Comparison of ENCODE assay signal across 17 mouse cellular contexts in the genomic region with DNA sequence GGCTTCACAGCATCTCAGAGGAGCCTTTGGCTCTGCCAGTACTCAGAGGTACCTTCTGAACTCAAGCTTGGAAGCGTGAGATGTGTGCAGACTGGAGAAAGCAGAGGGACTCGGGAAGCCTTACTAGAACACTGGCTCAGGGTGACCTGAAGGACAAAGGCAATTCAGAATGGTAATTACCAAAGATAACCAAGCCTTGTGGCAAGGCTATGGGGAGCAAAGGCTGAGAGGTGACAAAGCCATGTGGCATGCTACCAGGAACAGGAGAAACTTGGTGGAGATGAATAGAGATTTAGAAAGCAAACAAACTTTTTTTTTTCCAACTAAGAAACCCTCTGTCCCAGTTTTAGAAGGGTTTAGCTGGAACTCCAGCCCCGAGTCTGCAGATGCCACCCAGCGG. TPM values are rescaled to one million over a fixed set of nuclear protein-coding genes. Genes with fewer than 3 reads are reported as not detected.
DNase-seq lines count a peak whose midpoint lies in the region; ATAC-seq lines count a peak whose summit lies in the region.
"Had no signal": no experiment of that assay in that cellular context is flagged by ENCODE, and none has a peak within 500 bp of the region (broad histone marks: within the 10 kb centered on the region; RNA-seq: fewer than 3 reads in every experiment).

No protein-coding gene starts in this region.

- intact Hi-C loops in heart, postnatal 10 days (cut with DNase I): loop anchor here (2.0 kb wide), 1 partner anchor 60 kb away; no protein-coding TSS in a partner anchor

- no peaks in the 10 kb centered on the region for H3K36me3 ChIP-seq in heart, embryonic 16.5 days (ENCODE audit: control insufficient read depth, insufficient read depth)
- H3K36me3 ChIP-seq in liver, embryonic 13.5 days: peaks cover 42% of the 10 kb centered on the region
- H3K36me3 ChIP-seq in hindbrain, embryonic 11.5 days (ENCODE audit: control insufficient read depth, insufficient read depth, low read length): no peaks in the 10 kb centered on the region
- H3K36me3 ChIP-seq: embryonic facial prominence, embryonic 12.5 days; forebrain, embryonic 15.5 days; hindbrain, embryonic 10.5 days; midbrain, embryonic 12.5 days had no signal

- H3K4me1 ChIP-seq in heart, embryonic 16.5 days (ENCODE audit: control insufficient read depth, insufficient read depth, low read length): peaks cover 51% of the 10 kb centered on the region
- H3K4me1 ChIP-seq in liver, embryonic 13.5 days (replicated peaks): peaks cover 97% of the 10 kb centered on the region
- no peaks in the 10 kb centered on the region for H3K4me1 ChIP-seq in hindbrain, embryonic 11.5 days (replicated peaks; ENCODE audit: control insufficient read depth, insufficient read depth, low read length)

- H3K9ac ChIP-seq in heart, embryonic 16.5 days (ENCODE audit: low read length): 0 out of 2 replicates have a peak overlapping the region, but pooled peaks have one; percentile 27
- peak overlapping the region; percentile 41 for H3K9ac ChIP-seq in liver, embryonic 13.5 days
- no peak overlapping the region for H3K9ac ChIP-seq in hindbrain, embryonic 11.5 days (ENCODE audit: low read depth, low read length)
- H3K9ac ChIP-seq: embryonic facial prominence, embryonic 12.5 days; forebrain, embryonic 15.5 days; midbrain, embryonic 12.5 days had no signal

- no peaks in the 10 kb centered on the region for H3K27me3 ChIP-seq in heart, embryonic 16.5 days (ENCODE audit: control insufficient read depth, insufficient read depth, low read length)
- no peaks in the 10 kb centered on the region for H3K27me3 ChIP-seq in liver, embryonic 13.5 days
- H3K27me3 ChIP-seq in hindbrain, embryonic 11.5 days (ENCODE audit: control insufficient read depth, insufficient read depth, low read length): no peaks in the 10 kb centered on the region
- H3K27me3 ChIP-seq: embryonic facial prominence, embryonic 12.5 days; forebrain, embryonic 15.5 days; midbrain, embryonic 12.5 days had no signal

- 70% methylated on average over 4 of the region's 4 CpGs for WGBS in heart, embryonic 16.5 days
- 78% methylated on average over 4 of the region's 4 CpGs for WGBS in liver, embryonic 13.5 days (ENCODE audit: insufficient replicate concordance)
- 86% methylated on average over 4 of the region's 4 CpGs for WGBS in hindbrain, embryonic 11.5 days

- no peak for ATAC-seq in heart, embryonic 16.5 days (replicated peaks; ENCODE audit: extremely low read depth, insufficient read depth, low FRiP score)
- no peak for ATAC-seq in liver, embryonic 13.5 days (ENCODE audit: low read depth)
- no peak for ATAC-seq in hindbrain, embryonic 11.5 days (ENCODE audit: low FRiP score)
- ATAC-seq: forebrain, embryonic 15.5 days had no signal

- H3K4me2 ChIP-seq in heart, embryonic 16.5 days (ENCODE audit: low read depth, low read length): no peak overlapping the region
- peak overlapping the region; percentile 45 for H3K4me2 ChIP-seq in liver, embryonic 13.5 days
- H3K4me2 ChIP-seq in hindbrain, embryonic 11.5 days (replicated peaks; ENCODE audit: low read depth, low read length): no peak overlapping the region
- H3K4me2 ChIP-seq: embryonic facial prominence, embryonic 12.5 days; forebrain, embryonic 15.5 days; midbrain, embryonic 12.5 days had no signal

- H3K9me3 ChIP-seq in heart, embryonic 16.5 days (replicated peaks; ENCODE audit: control insufficient read depth, low read length): no peaks in the 10 kb centered on the region
- no peaks in the 10 kb centered on the region for H3K9me3 ChIP-seq in liver, embryonic 13.5 days (replicated peaks)
- no peaks in the 10 kb centered on the region for H3K9me3 ChIP-seq in hindbrain, embryonic 11.5 days (ENCODE audit: control insufficient read depth, low read length)
- H3K9me3 ChIP-seq: embryonic facial prominence, embryonic 12.5 days; forebrain, embryonic 15.5 days; hindbrain, embryonic 10.5 days; midbrain, embryonic 12.5 days had no signal

- H3K4me3 ChIP-seq in heart, embryonic 16.5 days (ENCODE audit: low read length): no peak overlapping the region
- no peak overlapping the region for H3K4me3 ChIP-seq in liver, embryonic 13.5 days (replicated peaks)
- no peak overlapping the region for H3K4me3 ChIP-seq in hindbrain, embryonic 11.5 days (ENCODE audit: low read depth, low read length)
- H3K4me3 ChIP-seq: embryonic facial prominence, embryonic 12.5 days; forebrain, embryonic 15.5 days; hindbrain, embryonic 10.5 days; midbrain, embryonic 12.5 days had no signal

- 0 out of 2 replicates have a peak overlapping the region, but pooled peaks have one; percentile 4 for H3K27ac ChIP-seq in heart, embryonic 16.5 days (ENCODE audit: low read length)
- peak overlapping the region; percentile 83 for H3K27ac ChIP-seq in liver, embryonic 13.5 days
- H3K27ac ChIP-seq in hindbrain, embryonic 11.5 days (ENCODE audit: low read depth, low read length): no peak overlapping the region
- H3K27ac ChIP-seq: forebrain, embryonic 15.5 days; midbrain, embryonic 12.5 days had no signal

- peak; percentile 46 for DNase-seq in adrenal gland, postnatal 14 days
- no peak for DNase-seq in adrenal gland, postnatal 25 days
- DNase-seq in heart, postnatal 10 days: no peak
- peak; percentile 42 for DNase-seq in adipocyte (ENCODE audit: low spot score)
- DNase-seq in liver, embryonic 13.5 days: no peak
- DNase-seq in hindbrain, embryonic 11.5 days (ENCODE audit: low spot score): no peak
- no peak for DNase-seq in kidney, adult 8-10 months
- DNase-seq: cerebellum, adult 9-11 months; gastrocnemius, postnatal 25 days; kidney, adult 18-20 months; lung, adult 2 months; thymus, adult 2 months had no signal

RNA-seq across cellular contexts. Expression of gene St3gal4, which starts 8.5 kb away (rescaled TPM):
- 32.7 and 36.9 TPM in 2 replicates for total RNA-seq in adrenal gland, postnatal 14 days (2021)
- total RNA-seq in adrenal gland, postnatal 25 days (2021): 31.0 and 39.8 TPM in 2 replicates
- polyA plus RNA-seq in heart, embryonic 16.5 days (2015; fragmentation: Nextera tagmentation; extraction: Ambion mirVana): 25.8 and 26.4 TPM in 2 replicates
- total RNA-seq in heart, postnatal 10 days (2021): 10 to 100 TPM; 33.9 to 43.2 TPM
- polyA plus RNA-seq in liver, embryonic 13.5 days (2015; fragmentation: Nextera tagmentation; extraction: Ambion mirVana): 24.1 and 26.1 TPM in 2 replicates
- polyA plus RNA-seq in hindbrain, embryonic 11.5 days (2014; fragmentation: Nextera tagmentation; extraction: Ambion mirVana): 11.7 and 13.7 TPM in 2 replicates

Comparison
In these comparisons a context has a peak if more than half of its experiments do, and no peak if none do; other contexts are left out.
1. DNase-seq: peak in adrenal gland, postnatal 14 days (single experiment) and adipocyte (single experiment); none in adrenal gland, postnatal 25 days (single experiment), heart, postnatal 10 days (0 of 2), liver, embryonic 13.5 days (single experiment), hindbrain, embryonic 11.5 days (single experiment) and kidney, adult 8-10 months (0 of 2).